Mouse (Mus musculus) cerebellum, adult 9-11 months (tissue): ENCODE results near the gene Timm29.

Experiments used
- DNase-seq: peaks from one replicate; pipeline ENCODE4 v3.0.0; 2022

The Timm29 gene

GRCm38 (mm10) chr9:21620229-21620628 lies 27.7 kb downstream of the Timm29 start:
- no peak for DNase-seq

- DNase-seq, result no peak
Measured at GRCm38 (mm10) chr9:21622676-21623075, 30.2 kb downstream of the Timm29 start.

GRCm38 (mm10) chr9:21625342-21626339 lies 33.1 kb downstream of the Timm29 start:
- DNase-seq, result no peak

- DNase-seq, result no peak
Measured at GRCm38 (mm10) chr9:21626571-21626970, 34.0 kb downstream of the Timm29 start.

GRCm38 (mm10) chr9:21627145-21627795 lies 34.7 kb downstream of the Timm29 start:
- no peak for DNase-seq

GRCm38 (mm10) chr9:21630673-21631072 lies 38.2 kb downstream of the Timm29 start:
- peak; percentile 58 for DNase-seq

- no peak for DNase-seq
Measured at GRCm38 (mm10) chr9:21633106-21633505, 40.6 kb downstream of the Timm29 start.

- DNase-seq, result peak; percentile 61
Measured at GRCm38 (mm10) chr9:21635639-21636038, 43.1 kb downstream of the Timm29 start.

GRCm38 (mm10) chr9:21639031-21639430 lies 46.5 kb downstream of the Timm29 start:
- peak; percentile 70 for DNase-seq
